Mouse (Mus musculus) left cerebral cortex, adult 11 months (tissue): ENCODE measurements around the gene Kansl1.

Experiments used
- DNase-seq: peaks from one replicate; pipeline ENCODE4 v3.0.0; 2022; ENCODE audit warnings: low spot score

Gene Kansl1

DNA sequence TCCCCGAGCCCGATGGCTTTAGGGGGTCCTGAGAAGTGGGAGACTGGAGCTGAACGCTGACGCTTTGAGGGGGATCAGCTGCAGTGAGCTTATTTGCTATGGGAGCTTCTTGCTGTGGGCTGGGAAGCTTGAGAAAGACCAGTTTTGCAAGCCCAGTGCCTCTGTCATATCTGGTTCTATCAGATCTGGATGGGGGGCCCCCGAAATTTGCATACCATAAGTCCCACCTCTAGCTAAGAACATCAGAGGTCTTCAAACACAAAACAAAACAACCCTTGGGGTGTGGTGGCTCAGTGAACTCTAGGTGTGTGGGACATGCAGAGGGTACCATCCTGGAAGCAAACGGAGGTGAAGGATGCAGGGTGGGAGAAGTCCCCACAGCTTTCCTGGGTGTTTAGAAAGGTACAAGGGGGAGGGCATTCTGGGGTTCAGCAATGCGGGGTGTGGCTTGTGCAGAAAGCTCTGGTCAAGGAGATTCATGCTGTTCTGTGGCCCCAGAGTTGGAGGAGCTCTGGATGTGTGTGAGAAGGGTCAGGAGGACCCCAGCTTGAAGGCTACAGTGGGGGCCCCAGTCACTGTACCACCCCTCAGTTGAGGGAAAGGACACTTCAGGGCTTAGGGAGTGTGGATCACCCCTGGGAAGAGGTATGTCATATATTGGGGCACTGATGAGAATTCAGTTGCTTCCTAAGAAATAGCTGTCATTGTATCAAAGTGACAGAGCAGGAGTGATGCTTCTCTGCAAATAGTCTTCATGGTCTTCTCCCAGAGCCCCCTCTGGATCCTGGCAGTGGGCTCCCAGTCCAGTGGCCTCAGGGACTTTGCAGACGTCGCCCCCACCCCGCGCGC, 159.1 kb downstream of the Kansl1 start:
- DNase-seq: no peak

DNA sequence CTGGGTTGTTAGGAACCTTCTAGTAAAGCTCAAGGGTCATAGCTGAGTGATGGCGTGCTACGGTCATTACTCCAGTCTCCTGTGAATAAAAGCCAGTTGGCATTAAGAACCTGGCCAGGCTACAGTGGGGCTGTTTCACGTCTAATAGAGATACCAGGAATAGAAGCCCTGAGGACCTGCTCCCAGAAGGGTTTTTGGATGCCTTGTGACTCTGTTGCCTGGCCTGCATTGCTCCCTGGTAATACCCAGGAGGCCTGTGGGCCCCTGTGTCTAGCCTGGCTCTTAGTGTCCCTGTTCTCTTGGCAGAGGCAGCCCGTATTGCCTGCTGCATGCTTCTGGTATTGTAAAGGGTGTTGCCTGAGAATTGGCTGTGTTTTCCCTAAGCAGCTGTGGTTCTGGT, 161.5 kb downstream of the Kansl1 start:
- DNase-seq: no peak

DNA sequence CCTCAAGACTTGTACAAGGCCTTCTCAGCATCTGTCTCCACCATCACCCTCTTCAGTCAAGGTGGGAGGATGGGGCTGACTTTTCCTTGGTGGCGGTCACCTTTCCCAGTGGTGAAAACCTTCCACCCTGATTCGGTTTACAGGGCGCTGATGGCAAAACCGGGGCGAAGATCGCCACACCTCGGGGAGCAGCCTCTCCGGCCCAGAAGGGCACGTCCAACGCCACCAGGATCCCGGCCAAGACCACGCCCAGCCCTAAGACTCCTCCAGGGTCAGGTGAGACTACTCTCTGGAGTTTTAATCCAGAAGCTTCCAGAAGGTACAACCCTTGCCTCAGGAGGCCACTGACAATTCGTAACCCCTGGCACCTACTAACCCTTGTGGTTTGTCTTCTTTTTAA, 162.2 kb downstream of the Kansl1 start:
- no peak for DNase-seq

DNA sequence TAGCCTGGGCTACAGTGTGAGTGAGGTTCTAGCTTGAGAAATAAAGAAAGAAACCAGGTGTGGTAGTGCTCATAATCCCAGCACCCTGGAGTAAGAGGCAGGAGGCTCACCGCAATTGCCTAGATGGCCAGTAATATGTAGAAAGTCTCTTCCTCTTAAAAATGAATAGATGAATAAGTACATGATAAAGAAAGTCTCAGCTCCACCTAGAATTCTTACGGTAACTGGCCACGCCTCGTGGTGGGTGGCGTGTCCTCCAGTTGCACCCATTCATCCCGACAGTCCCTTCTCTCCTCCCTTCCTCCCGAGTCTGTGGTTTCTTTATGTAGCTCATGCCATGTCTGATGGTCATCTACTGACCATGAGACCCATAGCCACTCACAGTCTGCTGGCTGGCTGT, 162.9 kb downstream of the Kansl1 start:
- DNase-seq: no peak

DNA sequence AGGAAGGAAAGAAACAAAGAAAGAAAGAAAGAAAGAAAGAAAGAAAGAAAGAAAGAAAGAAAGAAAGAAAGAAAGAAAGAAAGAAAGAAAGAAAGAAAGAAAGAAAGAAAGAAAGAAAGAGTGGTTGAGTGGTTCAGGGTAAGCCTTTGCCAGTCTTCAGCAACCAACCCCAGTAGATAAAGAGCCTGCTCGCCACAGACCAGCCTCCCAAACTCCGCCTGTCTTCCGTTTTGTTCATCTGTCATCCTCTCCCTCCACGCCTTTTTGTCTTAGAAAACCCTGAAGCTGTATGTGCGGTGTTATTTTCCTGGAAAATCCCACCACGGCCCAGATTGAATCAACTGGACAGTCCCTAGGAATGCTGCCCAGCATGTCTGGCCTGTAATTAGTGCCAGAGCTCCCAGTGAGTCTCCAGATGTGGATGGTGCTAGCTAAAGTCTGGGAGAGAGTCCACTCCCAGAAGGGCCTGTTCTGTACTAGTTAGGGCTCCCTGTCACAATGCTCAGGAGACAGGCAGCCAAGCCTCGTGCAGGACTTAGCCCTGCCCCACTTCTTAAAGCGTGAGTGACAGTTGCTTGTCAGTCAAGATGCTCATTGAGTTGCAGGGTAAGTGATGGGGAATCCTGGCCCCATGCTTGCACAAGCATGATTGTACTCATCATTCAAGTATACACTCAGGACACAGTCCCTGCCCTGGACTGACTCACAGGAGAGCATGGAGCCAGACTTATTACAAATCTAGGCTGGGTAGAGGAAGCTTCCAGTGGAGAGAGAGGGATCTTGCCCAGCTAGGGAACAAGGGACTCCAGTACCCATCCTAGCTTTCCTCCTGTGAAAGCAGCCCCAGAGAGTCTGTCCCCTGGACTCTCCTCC, 165.3 kb downstream of the Kansl1 start:
- no peak for DNase-seq

DNA sequence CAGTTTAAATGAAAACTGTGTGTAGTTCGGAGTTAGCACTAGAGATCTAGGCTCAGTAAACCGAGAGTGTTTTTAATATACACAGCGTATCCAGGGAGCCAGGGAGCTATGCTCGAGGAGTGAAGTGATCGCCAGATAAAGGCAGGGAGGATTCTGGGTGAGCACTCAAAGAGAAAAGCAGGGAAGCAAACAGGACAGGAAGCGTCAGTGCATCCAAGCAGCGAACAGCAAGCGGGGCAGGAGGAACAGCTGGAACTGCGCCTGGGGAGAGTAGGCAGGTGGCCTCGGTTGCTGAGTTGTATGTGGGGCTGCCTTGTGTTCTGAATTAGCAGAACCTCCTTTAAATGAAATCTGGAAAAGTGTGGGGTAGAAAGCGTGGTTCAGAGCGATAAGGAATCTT, 166.0 kb downstream of the Kansl1 start:
- no peak for DNase-seq

DNA sequence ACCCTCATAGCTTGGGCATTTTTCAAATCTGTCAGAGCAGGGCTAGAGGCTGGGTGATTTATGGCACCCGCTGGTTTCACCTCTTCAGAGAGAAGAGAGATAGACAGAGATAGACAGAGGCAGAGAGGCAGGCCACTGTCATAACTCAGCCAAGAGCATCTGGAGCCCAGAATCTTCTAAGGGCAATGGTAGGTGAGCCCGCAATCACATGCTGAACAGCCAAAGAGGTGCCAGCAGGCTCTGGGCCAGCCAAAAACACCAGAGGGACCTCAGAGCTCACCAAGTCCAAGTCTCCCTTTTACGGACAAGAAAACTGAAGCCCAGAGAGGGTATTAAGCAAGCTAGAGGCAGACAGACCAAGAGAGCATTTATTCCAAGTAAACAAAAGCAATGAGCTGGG, 171.0 kb downstream of the Kansl1 start:
- no peak for DNase-seq

DNA sequence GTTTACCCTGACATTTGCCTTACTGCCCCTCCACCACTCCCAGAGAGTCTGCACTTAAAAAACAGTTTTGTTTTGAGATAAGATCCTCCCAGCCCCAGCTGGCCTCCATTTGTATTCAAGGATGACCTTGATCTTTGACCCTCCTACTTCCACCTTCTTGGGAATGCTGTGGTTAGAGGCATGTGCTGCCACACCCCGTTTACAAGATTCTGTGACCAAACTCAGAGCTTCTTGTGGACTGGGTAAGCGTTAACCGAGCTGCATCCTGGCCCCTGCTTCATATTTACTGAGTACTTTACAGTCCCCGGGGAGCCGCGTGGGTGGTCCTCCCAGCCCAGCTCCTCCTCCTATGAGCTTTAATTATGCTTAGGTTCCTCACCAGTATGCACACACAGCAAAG, 173.0 kb downstream of the Kansl1 start:
- DNase-seq: no peak

DNA sequence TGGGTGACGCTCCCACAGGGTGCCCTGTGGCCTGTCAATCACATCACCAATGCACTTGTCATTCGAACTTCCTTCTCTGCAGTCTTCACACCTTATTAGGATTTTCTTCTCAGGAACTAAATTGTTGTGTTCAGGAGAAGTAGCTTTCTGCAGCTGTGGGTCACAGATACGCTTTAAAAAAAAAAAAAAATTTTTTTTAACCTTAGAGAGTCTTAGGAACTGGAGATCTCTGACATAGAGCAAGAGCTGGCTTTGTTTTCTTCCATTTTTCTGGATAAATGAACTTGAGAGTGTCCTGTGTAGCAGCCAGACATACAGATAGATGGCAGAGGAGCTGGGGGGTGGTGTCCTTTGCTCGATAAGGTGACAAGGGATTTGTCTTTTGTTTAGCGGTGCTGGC, 173.5 kb downstream of the Kansl1 start:
- DNase-seq: no peak

DNA sequence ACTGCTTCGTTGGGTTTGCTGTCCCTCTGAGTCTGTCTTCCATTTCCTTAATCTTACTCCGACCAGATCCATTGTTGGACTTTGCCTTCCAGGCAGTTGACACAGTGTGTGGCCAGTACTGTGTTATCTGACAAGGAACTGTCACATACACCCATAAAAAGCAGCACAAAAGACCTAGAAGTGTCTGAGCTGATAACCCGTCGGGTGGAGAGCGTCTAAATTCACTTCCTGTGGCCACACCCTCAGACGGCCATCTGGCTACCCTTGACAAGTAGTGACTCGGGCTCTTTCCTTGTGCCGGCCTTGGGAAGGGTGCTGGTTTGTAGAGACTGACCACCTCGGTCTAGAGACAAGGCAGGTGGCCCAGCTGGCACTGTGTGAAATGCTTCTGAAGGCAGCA, 175.4 kb downstream of the Kansl1 start:
- no peak for DNase-seq

DNA sequence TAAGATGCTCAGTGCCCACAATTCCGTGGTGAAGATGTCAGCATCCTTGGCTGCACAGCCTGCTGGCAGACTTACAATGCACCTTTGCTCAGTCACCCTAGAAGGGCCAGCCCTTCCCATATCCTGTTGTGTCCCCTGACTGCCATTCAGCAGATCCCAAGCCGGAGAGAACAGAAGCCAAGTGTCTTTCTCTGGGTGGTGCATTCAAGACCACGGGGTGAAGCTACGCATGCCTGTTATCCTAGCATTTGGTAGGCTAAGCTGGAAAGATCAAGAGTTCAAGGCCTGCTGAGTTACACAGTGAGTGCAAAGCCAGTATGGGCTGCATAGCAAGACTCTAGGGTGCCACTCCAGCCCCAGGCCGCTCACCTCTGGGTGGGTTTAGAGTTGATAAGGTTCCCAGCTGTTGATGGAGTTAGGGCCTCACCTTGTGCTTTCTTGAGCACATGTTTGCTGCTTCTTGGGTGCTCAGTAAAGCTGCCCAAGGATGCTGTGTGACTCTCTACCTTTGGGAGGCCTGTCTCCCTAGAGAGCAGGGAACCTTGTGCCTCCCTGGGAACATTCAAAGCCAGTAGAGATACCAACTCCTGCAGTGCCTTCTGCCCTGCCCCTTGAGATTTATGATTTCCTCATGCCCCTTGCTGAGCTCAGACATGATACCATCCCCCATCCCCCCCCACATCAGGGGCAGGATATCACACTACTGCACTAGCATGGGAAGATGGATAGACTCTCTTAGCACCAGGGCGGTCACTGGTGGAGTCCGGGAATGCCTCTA, 176.0 kb downstream of the Kansl1 start:
- no peak for DNase-seq

DNA sequence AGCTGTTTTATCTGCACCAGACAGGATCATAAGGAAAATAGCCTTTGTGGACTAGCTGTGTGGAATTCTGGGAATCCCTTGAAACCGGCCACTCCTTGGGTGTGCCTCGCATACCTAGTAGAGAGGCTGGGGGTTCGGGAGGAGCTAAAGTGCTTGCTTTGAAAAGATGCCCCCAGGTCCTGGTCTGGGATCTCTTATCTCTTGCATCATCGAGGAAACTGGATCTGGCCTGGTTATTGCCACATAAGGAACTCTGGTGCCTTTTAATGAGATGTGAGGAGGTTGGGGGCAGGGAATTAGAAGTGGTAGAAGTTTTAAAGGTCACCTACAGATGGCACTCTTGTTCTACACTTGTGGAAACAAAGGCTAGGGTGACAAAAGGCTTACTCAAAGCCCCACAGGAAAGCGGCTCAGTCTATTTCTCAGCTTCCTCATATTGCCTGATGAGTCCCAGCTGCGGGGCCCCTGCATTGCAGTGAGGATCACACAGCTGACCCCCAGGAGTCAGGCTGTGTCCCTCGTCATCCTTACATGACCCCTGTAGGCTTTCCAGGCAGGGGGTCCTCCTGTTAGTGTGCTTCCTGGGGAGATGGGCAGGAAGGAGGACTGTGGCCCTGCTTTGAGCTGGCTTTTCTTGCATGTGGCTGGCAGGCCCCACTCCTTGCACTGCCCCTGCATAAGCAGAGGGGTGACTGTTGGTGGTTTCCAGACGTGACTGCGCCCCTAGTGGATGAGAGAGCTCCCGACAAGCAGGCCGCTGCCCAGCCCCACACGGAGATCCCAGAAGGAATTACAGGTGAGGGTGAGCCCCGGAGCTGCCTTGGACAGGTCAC, 179.2 kb downstream of the Kansl1 start:
- DNase-seq: peak; percentile 47

DNA sequence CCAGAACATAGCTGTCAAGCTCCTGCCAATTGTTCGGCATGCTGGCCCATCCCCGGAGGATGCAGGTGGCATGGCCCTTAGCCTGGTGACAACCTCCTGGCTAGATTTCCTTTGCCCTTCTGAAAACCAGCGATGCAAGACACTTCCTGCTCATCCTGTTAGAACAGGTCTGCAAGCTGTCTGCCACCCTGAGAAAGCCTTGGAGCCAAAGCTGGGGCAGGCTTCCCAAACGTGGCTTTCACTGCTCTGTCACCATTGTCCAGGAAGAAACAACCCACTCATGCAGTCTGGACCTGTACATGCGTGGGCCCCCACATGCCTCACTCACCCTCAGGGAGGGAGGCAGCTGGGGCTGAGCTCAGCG, 179.8 kb downstream of the Kansl1 start:
- no peak for DNase-seq

DNA sequence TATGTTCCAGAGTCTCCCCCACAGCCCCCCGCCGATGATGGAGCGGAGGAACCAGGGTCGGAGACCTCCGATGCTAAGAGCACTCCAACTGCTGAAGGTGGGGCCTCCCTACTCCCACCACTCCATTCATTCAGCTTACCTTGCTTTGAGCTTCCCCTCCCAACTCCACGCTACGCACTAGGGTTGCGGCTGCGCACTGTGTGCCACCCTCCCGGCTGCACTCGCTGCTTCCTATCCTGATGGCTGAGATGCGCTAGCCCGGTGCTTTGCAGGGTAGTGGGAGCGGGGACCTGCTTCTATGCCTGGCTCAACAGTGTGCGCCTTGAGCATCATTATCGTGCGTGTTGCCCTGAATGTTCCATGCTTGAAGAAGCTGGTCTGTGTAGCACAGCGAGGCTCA, 181.5 kb downstream of the Kansl1 start:
- DNase-seq: no peak
